Mouse (Mus musculus): Measurements from ENCODE around the gene Itpr1.

Gene Itpr1

DNA sequence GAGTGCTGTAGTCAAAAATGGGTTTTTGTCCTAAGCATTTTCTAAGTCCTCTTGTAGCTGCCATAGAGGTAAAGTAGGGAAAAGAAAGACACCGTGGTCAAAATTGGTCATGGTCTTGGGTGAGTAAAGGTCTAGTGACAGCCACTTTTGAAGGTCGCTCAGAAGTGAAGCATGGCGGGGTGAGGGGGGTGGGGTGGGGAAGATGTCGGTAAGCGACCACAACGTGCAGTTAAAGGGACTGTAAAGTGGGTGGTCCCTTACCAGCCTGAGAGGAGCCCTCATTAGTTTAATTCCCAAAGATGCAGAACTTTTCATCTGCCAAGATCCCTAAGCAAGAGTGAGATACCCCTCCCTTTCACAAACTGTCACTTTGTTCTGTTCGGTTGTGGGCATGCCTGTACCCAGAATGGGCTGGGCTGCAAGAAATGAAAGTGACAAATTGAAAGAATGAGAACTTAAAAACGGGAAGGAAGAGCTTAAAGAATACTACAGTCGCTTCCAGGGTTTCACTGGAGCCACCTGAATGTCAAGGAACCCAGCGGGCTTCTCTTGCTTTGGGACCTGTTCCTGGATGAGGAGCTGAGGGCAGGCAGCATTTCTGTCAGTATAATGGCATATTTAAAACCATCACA lies 1.5 kb downstream of the Itpr1 start:
- peak; percentile 49 for DNase-seq (ENCODE audit: low read depth)

GRCm38 (mm10) chr6:108216091-108216490 lies 3.2 kb downstream of the Itpr1 start:
- no peak for DNase-seq (ENCODE audit: low read depth)

DNA sequence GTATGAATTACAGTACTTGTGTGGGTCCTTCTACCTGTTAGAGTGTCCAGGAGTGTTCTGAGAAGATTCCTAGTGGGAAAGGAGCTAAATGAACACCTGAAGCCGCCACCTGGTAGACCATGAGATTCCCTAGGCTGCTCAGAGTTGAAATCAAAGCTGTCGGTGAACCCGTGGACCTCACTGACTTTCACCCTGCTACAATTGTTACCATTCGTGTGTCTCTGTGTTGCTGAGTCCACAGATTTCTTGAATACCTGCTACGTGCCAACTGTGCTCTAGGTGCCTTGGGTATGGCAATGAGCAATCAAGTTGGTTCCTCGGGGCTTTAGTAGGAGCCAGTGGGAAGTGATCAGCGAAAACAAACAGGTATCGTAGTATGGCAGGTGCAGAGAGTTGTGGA lies 3.9 kb downstream of the Itpr1 start:
- no peak for DNase-seq (ENCODE audit: low read depth)

- no peak for DNase-seq (ENCODE audit: low read depth)
Measured at GRCm38 (mm10) chr6:108217987-108218386, 5.1 kb downstream of the Itpr1 start.

GRCm38 (mm10) chr6:108222435-108222834 lies 9.5 kb downstream of the Itpr1 start:
- DNase-seq (ENCODE audit: low read depth): no peak

DNA sequence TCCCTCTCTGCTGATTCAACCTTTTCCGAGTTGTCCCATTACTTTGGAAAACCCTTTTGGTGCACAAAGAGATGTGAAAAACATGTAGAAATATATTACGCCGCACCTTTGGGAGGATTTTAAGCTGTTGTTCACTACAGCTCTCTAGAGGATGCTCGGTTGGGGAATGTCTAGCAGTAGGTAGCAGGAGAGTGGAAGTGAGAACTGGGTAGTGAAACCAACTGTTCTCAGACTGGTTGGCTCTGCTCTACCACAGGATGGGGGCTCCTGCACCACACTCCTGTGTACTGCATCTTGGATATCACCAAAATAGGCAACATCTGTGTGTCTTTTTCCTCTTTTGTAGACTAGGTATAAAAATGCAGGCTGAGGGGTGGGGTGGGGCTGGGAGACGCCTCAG lies 10.0 kb downstream of the Itpr1 start:
- DNase-seq (ENCODE audit: low read depth): no peak

GRCm38 (mm10) chr6:108224361-108224760 lies 11.5 kb downstream of the Itpr1 start:
- DNase-seq (ENCODE audit: low read depth): no peak

GRCm38 (mm10) chr6:108225027-108225426 lies 12.1 kb downstream of the Itpr1 start:
- no peak for DNase-seq (ENCODE audit: low read depth)

DNA sequence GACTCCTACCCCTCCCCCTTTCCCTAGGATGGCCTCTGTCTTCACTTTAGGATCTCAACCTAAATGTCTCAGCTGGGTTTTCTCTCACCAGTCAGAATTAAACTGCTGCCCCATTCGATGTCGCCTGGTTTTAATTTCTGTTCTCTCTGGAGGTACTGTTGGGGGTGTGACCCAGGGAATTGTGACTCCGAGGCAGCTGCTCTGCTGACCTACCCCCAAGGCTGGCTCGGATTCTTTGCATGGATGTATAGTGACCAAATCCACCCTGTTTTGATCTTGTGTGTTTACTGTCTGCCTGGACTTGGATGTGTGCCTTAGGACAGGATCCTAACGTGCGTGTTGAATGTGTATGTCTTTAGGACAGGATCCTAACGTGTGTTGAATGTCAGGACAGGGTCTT lies 13.3 kb downstream of the Itpr1 start:
- no peak for DNase-seq (ENCODE audit: low read depth)

DNA sequence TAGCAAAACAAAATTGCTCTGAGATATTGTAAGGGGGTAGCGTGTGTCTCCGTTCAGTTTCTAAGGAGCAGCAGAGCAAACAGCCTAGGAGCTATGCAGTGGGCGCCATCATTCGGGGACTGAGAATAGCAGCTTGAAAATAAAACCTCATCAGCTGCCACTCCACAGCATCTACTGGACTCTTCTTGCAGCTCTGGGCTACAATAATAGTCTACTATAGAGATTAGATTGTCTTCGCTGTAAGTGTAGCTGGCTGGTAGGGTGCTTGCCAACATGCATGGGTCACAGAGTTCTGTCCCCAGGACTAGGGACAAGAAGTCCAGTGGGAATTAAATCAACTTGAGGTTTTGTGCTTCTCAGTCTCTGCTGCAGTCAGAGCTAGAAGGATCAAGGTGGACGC lies 14.6 kb downstream of the Itpr1 start:
- no peak for DNase-seq (ENCODE audit: low read depth)

- DNase-seq (ENCODE audit: low read depth): no peak
Measured at GRCm38 (mm10) chr6:108228048-108228447, 15.2 kb downstream of the Itpr1 start.

DNA sequence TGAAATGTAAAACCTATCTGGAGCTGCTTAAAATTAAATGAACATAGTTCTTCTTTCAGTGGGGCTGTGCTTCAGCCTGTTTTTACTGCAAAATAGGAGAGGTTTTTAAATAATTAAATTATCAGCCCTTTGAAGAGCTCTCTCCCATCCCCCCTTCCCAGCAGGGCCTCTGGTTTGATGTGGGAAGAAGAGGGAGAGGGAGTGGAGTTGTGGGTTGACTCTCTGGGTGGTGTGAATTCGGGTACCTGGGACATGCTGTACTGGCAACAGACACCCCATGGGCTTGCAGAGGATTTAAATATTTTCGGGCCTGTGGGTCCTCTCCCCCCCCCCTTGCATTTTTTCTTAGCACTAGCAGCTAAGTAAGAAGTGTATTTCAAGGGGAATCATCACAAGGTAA lies 15.7 kb downstream of the Itpr1 start:
- DNase-seq (ENCODE audit: low read depth): no peak

DNA sequence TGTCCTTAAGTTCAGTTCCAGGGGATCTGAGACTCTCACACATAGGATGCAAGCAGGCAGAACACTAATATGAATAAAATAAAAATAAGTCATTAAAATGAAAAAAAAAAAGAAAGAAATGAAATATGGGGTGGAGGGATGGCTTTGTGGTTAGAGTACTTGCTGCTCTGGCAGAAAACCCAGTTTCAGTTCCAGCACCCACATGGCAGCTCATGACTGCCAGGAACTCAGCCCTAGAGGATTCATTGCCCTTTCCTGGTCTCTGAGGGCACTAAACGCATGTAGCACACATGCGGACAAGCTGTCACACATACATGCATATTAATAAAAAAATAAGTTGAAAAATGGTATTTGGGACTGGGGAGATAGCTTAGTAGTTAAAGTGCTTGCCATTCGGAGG lies 17.7 kb downstream of the Itpr1 start:
- DNase-seq (ENCODE audit: low read depth): no peak

DNA sequence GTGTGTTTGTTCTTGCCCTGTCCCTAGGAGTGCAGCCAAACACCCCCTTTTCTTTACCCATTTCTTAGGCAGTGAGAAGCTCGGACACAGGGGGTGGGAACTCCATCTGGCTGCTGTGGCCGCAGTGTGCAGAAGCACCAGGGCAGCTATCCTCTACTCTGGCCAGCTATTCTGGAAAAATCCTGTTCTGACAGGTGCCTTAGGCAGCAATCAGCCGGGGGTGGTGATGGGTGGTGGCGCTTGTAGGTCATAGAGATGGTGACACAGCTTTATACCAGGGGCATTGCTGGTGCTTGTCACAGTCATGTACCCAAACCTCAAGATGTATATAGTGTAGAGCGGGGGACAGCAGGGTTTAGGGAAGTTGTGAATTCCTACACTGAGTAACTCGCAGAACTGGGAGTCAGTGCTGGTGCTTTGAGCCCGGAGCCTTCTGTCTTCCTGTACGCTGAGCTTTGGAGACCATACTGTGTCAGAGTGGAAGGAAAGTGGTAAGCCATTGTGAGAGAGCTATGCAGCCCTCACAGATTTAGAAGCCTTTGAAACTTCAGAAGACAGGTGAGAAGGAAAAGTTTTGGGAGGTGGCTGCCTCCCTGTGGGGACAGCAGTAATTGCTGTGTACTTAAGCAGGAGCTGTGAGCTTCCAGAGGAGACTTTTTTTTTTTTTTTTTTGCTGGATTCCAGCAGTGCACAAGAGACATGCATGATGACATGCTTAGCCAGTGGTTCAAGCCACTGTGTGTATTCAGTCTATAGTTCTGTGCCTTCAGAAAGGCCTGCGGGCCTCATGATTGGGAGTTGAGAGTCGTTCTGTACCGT lies 19.2 kb downstream of the Itpr1 start:
- DNase-seq (ENCODE audit: low read depth): peak; percentile 26

GRCm38 (mm10) chr6:108233070-108233469 lies 20.2 kb downstream of the Itpr1 start:
- no peak for DNase-seq (ENCODE audit: low read depth)

GRCm38 (mm10) chr6:108234536-108234935 lies 21.6 kb downstream of the Itpr1 start:
- no peak for DNase-seq (ENCODE audit: low read depth)

- DNase-seq (ENCODE audit: low read depth): no peak
Measured at GRCm38 (mm10) chr6:108235680-108236123, 22.8 kb downstream of the Itpr1 start.

- no peak for DNase-seq (ENCODE audit: low read depth)
Measured at GRCm38 (mm10) chr6:108236411-108236921, 23.6 kb downstream of the Itpr1 start.

DNA sequence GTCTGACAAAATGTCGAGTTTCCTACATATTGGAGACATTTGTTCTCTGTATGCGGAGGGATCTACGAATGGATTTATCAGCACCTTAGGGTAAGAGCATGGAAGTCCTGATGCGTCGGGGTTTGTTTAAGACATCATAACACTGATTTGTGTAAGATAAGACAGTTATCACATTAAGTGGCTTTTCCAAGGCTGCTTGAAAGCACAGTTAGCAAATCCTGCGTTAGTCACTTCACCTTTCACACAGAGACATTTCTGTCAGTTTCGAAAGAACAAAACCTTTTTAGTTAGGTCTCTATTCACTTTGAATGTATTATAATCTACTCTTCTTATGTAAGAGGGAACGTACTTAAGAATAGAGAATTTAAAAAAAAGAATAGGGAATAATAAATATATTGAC lies 24.1 kb downstream of the Itpr1 start:
- no peak for DNase-seq (ENCODE audit: low read depth)

DNA sequence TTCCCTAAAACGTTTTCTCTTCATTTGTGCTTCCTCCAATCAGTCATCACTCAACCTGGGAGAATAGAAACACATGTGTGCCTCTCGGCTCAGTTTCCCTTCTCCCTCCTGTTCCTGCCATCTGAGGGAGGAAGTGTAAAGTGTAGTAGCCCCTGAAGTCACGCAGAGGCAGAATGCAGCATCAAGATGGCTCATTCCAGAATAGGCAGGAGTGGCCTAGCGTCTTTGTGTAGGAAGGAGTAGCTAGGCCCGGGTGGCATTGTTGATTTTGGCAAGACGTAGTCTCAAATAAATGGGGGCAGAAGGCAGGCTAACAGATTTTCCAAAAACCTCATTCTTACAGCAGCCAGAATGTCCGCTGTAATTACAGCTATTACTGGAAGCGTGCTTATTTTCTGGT lies 24.7 kb downstream of the Itpr1 start:
- no peak for DNase-seq (ENCODE audit: low read depth)

DNA sequence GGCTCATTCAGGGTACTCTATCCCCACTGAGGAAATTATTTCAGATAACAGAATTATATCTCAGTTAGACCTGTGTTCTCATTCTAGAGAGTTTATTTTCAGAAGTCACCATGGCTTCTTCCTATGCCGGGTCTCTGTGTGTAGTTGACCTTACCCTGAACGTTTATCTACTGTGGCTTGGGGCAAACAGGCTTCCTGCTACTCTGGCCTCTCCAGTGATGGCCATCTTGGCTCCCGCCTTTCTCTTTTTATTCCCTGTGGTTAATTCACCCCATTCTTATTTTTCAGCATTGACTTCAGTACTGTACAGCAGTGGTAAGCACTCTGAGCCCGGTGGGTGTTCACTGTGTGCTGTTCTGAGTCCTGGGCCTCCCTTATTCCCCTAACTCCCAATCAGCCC lies 25.1 kb downstream of the Itpr1 start:
- no peak for DNase-seq (ENCODE audit: low read depth)

DNA sequence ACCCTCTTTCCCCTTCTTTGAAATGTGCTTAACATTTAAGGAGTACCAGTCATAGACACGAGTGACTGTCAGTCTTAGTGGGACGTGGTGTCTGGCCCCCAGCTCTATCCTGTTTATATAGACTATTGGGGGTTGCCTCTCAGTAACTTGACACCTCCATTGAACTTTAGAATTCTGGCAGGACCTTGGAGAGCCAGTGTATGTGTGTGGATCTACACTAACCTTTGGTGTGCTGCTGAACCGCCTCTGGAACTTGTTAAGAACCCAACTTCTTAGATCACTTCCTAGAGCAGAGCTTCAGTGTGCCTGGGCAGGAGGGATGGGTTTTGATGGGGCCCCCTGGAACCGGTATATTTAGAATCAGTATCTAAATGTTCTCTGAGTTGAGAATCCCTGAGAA lies 26.2 kb downstream of the Itpr1 start:
- no peak for DNase-seq (ENCODE audit: low read depth)

- DNase-seq (ENCODE audit: low read depth): no peak
Measured at GRCm38 (mm10) chr6:108240004-108240403, 27.1 kb downstream of the Itpr1 start.

DNA sequence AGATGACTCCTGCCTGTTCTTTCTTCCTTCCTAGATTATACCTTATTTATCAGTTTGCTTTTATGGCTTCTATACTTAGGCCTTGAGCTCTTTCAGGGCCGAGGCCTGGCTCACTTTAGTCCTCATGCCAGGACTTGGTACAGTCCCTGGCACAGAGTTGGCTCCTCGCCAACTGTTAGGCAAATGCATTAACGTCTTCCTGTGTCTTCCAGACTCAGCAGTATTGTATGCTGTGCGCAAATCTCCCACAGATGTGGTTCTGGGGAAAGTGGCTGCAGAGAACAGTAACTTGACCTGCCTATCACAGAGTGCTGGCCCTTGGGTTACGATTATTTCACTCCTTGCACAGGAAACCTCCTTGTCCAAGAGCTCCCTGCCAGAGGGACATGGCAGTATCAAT lies 27.9 kb downstream of the Itpr1 start:
- no peak for DNase-seq (ENCODE audit: low read depth)

Measured in naive thymus-derived CD4-positive, alpha-beta T cell, adult 2 months (primary cell).